Mouse (Mus musculus): Measurements from ENCODE around the gene Gdpd5. TPM values are rescaled to one million over a fixed set of nuclear protein-coding genes. Genes with fewer than 3 reads are reported as not detected.
A peak's percentile ranks its signal among the peaks of the same experiment; 100 is the strongest.

Gene Gdpd5
- total and polyA plus RNA-seq, 2 experiments from 2014 or later: 26.7 to 40.5 TPM

DNA sequence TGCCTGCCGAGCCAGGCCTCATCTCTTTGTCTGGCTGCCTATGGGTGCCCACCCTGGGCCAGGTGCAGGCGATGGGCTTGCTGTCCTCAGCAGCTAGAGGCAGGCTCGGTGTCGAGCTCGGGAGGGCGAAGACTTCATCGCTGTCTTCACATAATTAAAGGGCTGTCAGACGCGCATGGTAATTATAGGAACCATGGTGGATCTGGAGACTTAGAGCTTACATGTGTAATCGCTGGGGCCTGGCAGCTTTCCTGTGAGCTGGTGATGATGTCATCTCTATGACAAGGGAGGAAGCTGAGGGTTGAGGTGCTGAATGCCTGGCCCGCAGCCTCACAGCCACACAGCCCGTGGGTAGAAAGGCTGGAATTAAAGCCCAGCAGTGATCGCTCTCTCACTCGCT is 51.0 kb downstream of the Gdpd5 start:
- no peak overlapping the region for H3K27ac ChIP-seq
- no peaks in the 10 kb centered on the region for H3K36me3 ChIP-seq (ENCODE audit: insufficient read depth, low read length)
- H3K4me3 ChIP-seq (ENCODE audit: low read length): no peak overlapping the region
- peaks cover 8% of the 10 kb centered on the region for H3K4me1 ChIP-seq (ENCODE audit: insufficient read depth, low read length)
- no peak overlapping the region for H3K9ac ChIP-seq (replicated peaks; ENCODE audit: low read length)
- H3K9me3 ChIP-seq (ENCODE audit: low read length): no peaks in the 10 kb centered on the region
- 37% methylated on average over 14 of the region's 14 CpGs for WGBS
- peak; percentile 32 for DNase-seq (ENCODE audit: low spot score)
- H3K4me2 ChIP-seq (ENCODE audit: low read depth, low read length): no peak overlapping the region
- TF ChIP-seq CTCF (IDR thresholded peaks at IDR 0.05; ENCODE audit: low read depth): no peak
- ATAC-seq: no peak
- no peaks in the 10 kb centered on the region for H3K27me3 ChIP-seq (ENCODE audit: insufficient read depth, low read length)

DNA sequence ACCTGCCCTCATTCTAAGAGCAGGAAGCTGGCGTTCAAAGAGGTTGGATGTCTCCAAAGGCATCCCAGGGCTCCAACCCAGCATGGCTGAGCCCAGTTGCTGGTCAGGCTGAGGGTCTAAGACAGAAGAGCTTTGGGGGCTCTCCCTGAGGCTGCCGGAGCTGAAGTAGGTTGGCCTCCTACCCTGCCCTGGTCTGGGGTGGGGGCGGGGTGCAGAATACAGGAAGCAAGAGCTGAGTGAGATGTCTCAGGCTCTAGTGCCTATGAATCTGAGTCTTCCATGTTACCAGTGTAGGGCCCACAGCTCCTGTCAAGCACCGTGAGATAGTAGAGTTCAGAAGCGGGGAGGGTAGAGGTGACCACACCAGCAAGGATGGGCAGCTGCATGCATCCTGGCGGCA is 51.6 kb downstream of the Gdpd5 start:
- no peaks in the 10 kb centered on the region for H3K27me3 ChIP-seq (ENCODE audit: insufficient read depth, low read length)
- no peaks in the 10 kb centered on the region for H3K9me3 ChIP-seq (ENCODE audit: low read length)
- no peak for DNase-seq (ENCODE audit: low spot score)
- H3K27ac ChIP-seq: no peak overlapping the region
- H3K4me3 ChIP-seq (ENCODE audit: low read length): no peak overlapping the region
- no peak for ATAC-seq
- TF ChIP-seq CTCF (IDR thresholded peaks at IDR 0.05; ENCODE audit: low read depth): no peak
- H3K4me1 ChIP-seq (ENCODE audit: insufficient read depth, low read length): peaks cover 8% of the 10 kb centered on the region
- 87% methylated on average over 6 of the region's 6 CpGs for WGBS
- no peaks in the 10 kb centered on the region for H3K36me3 ChIP-seq (ENCODE audit: insufficient read depth, low read length)
- H3K4me2 ChIP-seq (ENCODE audit: low read depth, low read length): no peak overlapping the region
- no peak overlapping the region for H3K9ac ChIP-seq (replicated peaks; ENCODE audit: low read length)

DNA sequence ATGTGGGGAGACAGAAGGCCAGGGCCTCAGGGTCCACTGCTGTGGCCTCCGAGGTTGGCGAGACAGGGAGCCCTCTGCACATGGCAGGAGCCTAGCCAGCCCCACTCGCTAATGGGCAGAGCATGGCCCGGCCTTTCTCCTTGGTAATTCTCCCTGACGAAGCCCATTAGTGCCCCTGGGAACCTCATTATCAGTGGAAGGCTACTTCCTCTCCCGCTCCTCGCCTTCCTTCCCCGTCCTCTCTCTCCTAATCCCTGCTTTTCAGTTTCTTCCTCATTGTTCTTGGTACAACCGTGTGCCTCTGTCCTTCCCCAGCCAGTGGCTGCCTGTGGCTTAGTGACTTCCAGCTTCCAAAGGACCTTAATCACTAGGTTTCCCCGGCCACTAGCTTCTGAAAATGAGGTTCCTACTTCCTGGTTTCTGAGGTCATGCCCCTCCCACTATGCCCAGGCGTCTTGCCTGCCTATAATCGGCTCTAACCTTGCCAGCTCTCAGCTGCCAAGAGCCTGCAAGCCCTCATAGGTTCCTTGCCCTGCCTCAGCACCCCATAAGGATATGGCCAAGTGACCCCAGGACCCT is 53.5 kb downstream of the Gdpd5 start:
- no peak overlapping the region for H3K27ac ChIP-seq
- H3K9me3 ChIP-seq (ENCODE audit: low read length): no peaks in the 10 kb centered on the region
- no peak overlapping the region for H3K9ac ChIP-seq (replicated peaks; ENCODE audit: low read length)
- DNase-seq (ENCODE audit: low spot score) (no peak), ATAC-seq (no peak)
- no peak for TF ChIP-seq CTCF (IDR thresholded peaks at IDR 0.05; ENCODE audit: low read depth)
- H3K4me2 ChIP-seq (ENCODE audit: low read depth, low read length): no peak overlapping the region
- WGBS: 43% methylated on average over 12 of the region's 12 CpGs
- no peak overlapping the region for H3K4me3 ChIP-seq (ENCODE audit: low read length)
- no peaks in the 10 kb centered on the region for H3K27me3 ChIP-seq (ENCODE audit: insufficient read depth, low read length)
- no peaks in the 10 kb centered on the region for H3K36me3 ChIP-seq (ENCODE audit: insufficient read depth, low read length)
- H3K4me1 ChIP-seq (ENCODE audit: insufficient read depth, low read length): peaks cover 8% of the 10 kb centered on the region

DNA sequence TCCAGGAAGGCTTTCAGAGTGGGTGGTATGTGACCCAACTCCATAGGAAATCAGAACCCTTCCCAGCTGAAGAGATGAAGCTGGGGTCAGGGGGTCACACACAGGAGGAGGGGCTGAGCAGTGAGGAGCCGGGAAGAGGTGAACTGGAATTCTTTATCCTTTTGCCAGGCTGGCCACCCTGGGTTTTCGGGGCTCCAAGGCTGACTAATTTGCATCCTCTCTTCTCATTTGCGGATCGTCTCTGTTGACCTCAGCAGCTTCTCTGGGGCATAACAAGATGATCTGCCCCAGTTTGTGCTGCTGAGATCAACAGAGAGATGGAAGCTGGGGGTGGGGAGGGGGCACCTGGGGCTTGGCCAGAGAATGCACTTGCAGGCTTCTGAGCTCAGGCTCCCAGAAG is 55.3 kb downstream of the Gdpd5 start:
- Histone ChIP-seq H3K27ac (no peak overlapping the region), H3K4me3 (ENCODE audit: low read length) (no peak overlapping the region), H3K4me2 (ENCODE audit: low read depth, low read length) (no peak overlapping the region), H3K36me3 (ENCODE audit: insufficient read depth, low read length) (no peaks in the 10 kb centered on the region), H3K4me1 (ENCODE audit: insufficient read depth, low read length) (peaks cover 5% of the 10 kb centered on the region; the same call in 1 of the 2 replicates), H3K9ac (replicated peaks; ENCODE audit: low read length) (no peak overlapping the region), H3K9me3 (ENCODE audit: low read length) (no peaks in the 10 kb centered on the region), H3K27me3 (ENCODE audit: insufficient read depth, low read length) (no peaks in the 10 kb centered on the region)
- ATAC-seq: no peak
- DNase-seq (ENCODE audit: low spot score): no peak
- 16% methylated on average over 4 of the region's 4 CpGs for WGBS
- TF ChIP-seq CTCF (IDR thresholded peaks at IDR 0.05; ENCODE audit: low read depth): no peak

DNA sequence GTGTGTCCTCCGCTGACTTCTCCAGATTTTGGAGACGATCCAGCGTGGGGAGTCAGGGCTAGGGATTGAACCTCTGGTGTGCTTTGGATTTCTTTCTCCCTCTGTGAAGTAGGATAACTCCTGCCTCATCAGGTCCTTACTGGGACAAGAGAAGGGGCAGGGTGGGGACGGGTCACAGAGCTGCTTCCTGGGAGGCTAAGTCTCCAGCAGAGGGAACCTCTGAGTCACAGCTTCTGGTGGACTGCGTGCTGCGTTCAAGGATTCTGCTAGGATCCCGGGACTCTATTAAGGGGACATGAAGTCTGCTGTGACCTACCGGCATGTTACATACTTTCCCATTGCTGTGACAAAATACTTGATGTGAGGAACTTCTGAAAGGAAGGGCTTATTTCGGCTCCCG is 57.7 kb downstream of the Gdpd5 start:
- TF ChIP-seq CTCF (IDR thresholded peaks at IDR 0.05; ENCODE audit: low read depth): peak; percentile 53
- no peaks in the 10 kb centered on the region for H3K9me3 ChIP-seq (ENCODE audit: low read length)

DNA sequence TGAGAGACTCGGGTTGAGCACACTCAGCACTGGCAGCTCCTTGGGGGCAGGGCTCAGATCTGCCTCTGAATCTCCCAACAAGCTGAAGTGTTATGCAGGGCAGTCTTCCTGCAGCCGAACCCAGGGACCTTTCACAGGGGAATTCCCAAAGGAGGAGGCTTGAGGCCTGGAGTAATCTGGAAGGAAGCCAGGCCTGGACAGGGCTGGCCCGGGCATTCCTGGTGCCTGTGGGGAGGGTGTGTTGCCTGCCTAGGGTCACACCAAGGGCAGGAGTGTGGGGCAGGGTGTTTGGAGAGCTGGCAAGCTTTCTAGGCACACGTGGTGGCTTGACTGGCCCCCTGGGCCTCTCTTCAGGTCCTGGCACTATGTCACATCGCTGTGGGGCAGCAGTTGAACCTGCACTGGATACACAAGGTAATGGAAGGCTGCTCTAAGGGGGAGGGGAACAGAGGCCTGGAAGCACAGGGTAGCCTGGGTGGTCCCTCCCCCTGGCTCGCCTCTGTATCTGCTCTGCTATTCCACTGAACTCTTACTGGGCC is 60.4 kb downstream of the Gdpd5 start:
- Histone ChIP-seq H3K4me2 (ENCODE audit: low read depth, low read length) (no peak overlapping the region), H3K27ac (no peak overlapping the region), H3K36me3 (ENCODE audit: insufficient read depth, low read length) (no peaks in the 10 kb centered on the region), H3K4me3 (ENCODE audit: low read length) (no peak overlapping the region), H3K9ac (replicated peaks; ENCODE audit: low read length) (no peak overlapping the region), H3K4me1 (ENCODE audit: insufficient read depth, low read length) (no peaks in the 10 kb centered on the region), H3K27me3 (ENCODE audit: insufficient read depth, low read length) (no peaks in the 10 kb centered on the region), H3K9me3 (ENCODE audit: low read length) (no peaks in the 10 kb centered on the region)
- ATAC-seq (no peak), DNase-seq (ENCODE audit: low spot score) (peak; percentile 41)
- WGBS: 13% methylated on average over 6 of the region's 6 CpGs
- no peak for TF ChIP-seq CTCF (IDR thresholded peaks at IDR 0.05; ENCODE audit: low read depth)

More for the DNA sequence above, 57.7 kb downstream of the Gdpd5 start:
- 66% methylated on average over 10 of the region's 10 CpGs for WGBS
- no peak overlapping the region for H3K4me2 ChIP-seq (ENCODE audit: low read depth, low read length)
- no peak overlapping the region for H3K4me3 ChIP-seq (ENCODE audit: low read length)
- DNase-seq (ENCODE audit: low spot score): no peak
- no peak overlapping the region for H3K9ac ChIP-seq (replicated peaks; ENCODE audit: low read length)
- H3K27me3 ChIP-seq (ENCODE audit: insufficient read depth, low read length): no peaks in the 10 kb centered on the region
- no peak overlapping the region for H3K27ac ChIP-seq
- no peak for ATAC-seq
- H3K4me1 ChIP-seq (ENCODE audit: insufficient read depth, low read length): no peaks in the 10 kb centered on the region
- H3K36me3 ChIP-seq (ENCODE audit: insufficient read depth, low read length): no peaks in the 10 kb centered on the region

DNA sequence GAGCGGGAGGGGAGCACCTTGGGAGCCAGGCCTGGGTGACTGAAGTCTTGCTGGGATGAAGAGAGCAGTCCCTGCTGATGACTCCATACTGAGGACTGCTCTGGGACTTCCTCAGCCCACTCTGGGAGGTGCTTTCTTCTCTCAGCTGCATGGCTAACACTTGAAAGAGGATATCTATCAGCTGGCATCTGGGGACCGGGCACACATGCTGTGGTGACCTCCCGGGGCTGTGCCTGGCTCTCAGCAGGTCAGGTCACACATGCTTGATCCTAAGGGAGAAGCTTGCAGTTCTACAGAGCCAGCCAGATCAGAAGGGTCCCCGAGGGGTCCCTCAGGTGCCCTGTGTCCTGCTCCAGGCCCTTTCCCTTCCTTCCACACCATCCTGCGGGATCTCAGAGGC is 62.0 kb downstream of the Gdpd5 start:
- no peaks in the 10 kb centered on the region for H3K36me3 ChIP-seq (ENCODE audit: insufficient read depth, low read length)
- H3K4me3 ChIP-seq (ENCODE audit: low read length): no peak overlapping the region
- TF ChIP-seq CTCF (IDR thresholded peaks at IDR 0.05; ENCODE audit: low read depth): no peak
- no peak overlapping the region for H3K27ac ChIP-seq
- ATAC-seq: no peak
- H3K4me2 ChIP-seq (ENCODE audit: low read depth, low read length): no peak overlapping the region
- no peaks in the 10 kb centered on the region for H3K9me3 ChIP-seq (ENCODE audit: low read length)
- H3K4me1 ChIP-seq (ENCODE audit: insufficient read depth, low read length): 0 out of 2 replicates have a peak, but pooled peaks cover 3% of the 10 kb centered on the region
- 60% methylated on average over 5 of the region's 5 CpGs for whole genome bisulfite sequencing
- no peak for DNase-seq (ENCODE audit: low spot score)
- no peaks in the 10 kb centered on the region for H3K27me3 ChIP-seq (ENCODE audit: insufficient read depth, low read length)
- H3K9ac ChIP-seq (replicated peaks; ENCODE audit: low read length): no peak overlapping the region

All from hindbrain, postnatal 0 days (tissue).